Mouse (Mus musculus) heart, adult 2 months (tissue): ENCODE measurements around the gene Fzr1. TPM values are rescaled to one million over a fixed set of nuclear protein-coding genes. Genes with fewer than 3 reads are reported as not detected.

Experiments used
- DNase-seq, 2 experiments: peaks; one replicate each; pipeline ENCODE4 v3.0.0; 2021
- H3K27ac ChIP-seq: fragments of 200-600 bp; 2 replicates; pipeline ENCODE4 v1.8.1; 2022
- H3K27me3 ChIP-seq: fragments of 200-500 bp; 2 replicates; pipeline ENCODE4 v1.6.1; 2012; ENCODE audit warnings: mild to moderate bottlenecking, low read length, inconsistent platforms, mixed read lengths; ENCODE audit not compliant: control insufficient read depth, insufficient read depth
- H3K36me3 ChIP-seq: fragments of 200-500 bp; 2 replicates; pipeline ENCODE4 v1.6.1; 2012; ENCODE audit warnings: low read length, inconsistent platforms; ENCODE audit not compliant: control insufficient read depth, insufficient read depth
- H3K4me1 ChIP-seq: fragments of 200-500 bp; 2 replicates; pipeline ENCODE4 v1.6.1; 2011; ENCODE audit warnings: low read length; ENCODE audit not compliant: control insufficient read depth, insufficient read depth
- H3K4me3 ChIP-seq: fragments of 200-600 bp; 2 replicates; pipeline ENCODE4 v1.8.1; 2022
- H3K79me2 ChIP-seq: fragments of 200-500 bp; replicated peaks from 2 replicates; pipeline ENCODE4 v1.6.1; 2012; ENCODE audit warnings: mild to moderate bottlenecking, inconsistent platforms, low read length, moderate library complexity, mixed read lengths; ENCODE audit not compliant: control insufficient read depth, insufficient read depth
- H3K9ac ChIP-seq: fragments of 200-500 bp; 2 replicates; pipeline ENCODE4 v1.6.1; 2012; ENCODE audit warnings: low read depth, mild to moderate bottlenecking, control low read depth, inconsistent platforms, low read length, mixed read lengths
- CTCF ChIP-seq: fragments of 200-600 bp; IDR thresholded peaks from 2 replicates; pipeline ENCODE4 v1.8.1; 2022; ENCODE audit warnings: antibody characterized with exemption, mild to moderate bottlenecking, moderate library complexity
- EP300 ChIP-seq: fragments of 200-500 bp; IDR thresholded peaks from 2 replicates; pipeline ENCODE4 v1.6.1; 2011; ENCODE audit warnings: low read depth, low read length, control low read depth; ENCODE audit not compliant: insufficient read depth
- POLR2A ChIP-seq: fragments of 200-500 bp; IDR thresholded peaks from 2 replicates; pipeline ENCODE4 v1.6.1; 2011; ENCODE audit warnings: mild to moderate bottlenecking, low read depth, low read length, control low read depth; ENCODE audit not compliant: insufficient read depth
- WGBS: fragments of 180-500 bp; shearing (Covaris S2); methylation state at CpG from one replicate; pipeline ENCODE4 v1.1.7; 2018; 5-methylcytosine and 5-hydroxymethylcytosine counted together
- intact Hi-C: fragments of 180-260 bp; cut with DNase I; formaldehyde crosslinking; loops from one replicate; pipeline ENCODE4 v1.15.1; 2025
- polyA plus RNA-seq: library from polyadenylated mRNA; depleted of rRNA; stranded (reverse); fragments of >200 nt; gene quantifications from 2 replicates; pipeline ENCODE4 v1.2.3, GENCODE M21; 2012
- total RNA-seq, 2 experiments: library from RNA; stranded (reverse); gene quantifications; 2 replicates each; pipeline ENCODE4 v1.2.3; 2021

Fzr1 gene
- total and polyA plus RNA-seq, 3 experiments: 29.9 to 49.3 (median 31.5) TPM

DNA sequence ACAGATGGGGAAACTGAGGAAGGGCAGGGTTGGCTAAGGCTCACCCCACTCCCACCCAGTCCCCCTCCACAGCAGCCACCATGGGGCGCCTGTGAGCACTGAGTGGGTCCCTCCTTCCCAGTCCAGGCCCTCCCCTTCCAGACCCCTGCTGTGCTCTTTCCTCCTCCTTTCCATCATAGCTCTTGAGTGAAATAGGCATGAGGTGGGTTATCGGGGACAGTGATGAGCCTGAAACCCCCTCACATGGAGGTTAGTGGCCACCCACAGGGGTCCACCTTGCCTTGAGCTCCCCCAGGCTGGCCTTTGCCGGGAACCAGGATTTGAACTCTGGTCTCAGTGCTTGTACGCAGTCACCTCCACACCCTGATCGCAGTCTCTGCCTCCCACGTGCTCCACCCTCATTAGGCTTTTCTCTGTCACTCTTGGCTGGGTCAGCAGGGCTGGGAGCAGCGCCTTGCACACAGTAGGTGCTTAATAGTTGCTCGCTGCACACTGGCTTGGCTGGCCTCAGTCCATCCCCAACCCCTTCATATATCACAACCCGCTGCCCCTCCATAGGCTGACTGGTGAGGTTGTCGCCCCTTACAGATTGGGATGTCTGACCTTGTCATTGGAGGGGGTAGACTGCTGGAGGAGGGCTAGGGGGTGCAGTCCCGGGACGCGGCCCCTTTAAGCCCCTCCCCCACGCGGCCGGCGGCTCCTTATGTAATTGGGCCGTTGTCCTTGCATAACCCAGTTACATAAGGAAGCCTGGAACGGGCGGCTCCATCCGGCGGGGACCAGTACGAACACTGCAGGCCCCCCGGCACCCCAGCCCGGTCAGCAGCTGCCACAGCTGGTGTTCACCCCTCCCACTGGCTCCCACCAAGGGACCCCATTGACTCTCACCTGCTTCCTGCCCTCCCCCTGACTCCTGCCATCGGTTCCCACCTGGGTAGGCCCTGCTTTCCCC is 35.3 kb upstream of the Fzr1 start:
- TF ChIP-seq EP300 (peak; percentile 99), POLR2A (peak; percentile 82), CTCF (peak; percentile 15; the same call in 1 of the 2 replicates)
- Histone ChIP-seq H3K4me3 (peak overlapping the region; percentile 36; the same call in 1 of the 2 replicates), H3K27ac (peak overlapping the region; percentile 91), H3K9ac (peak overlapping the region; percentile 81), H3K27me3 (no peaks in the 10 kb centered on the region), H3K36me3 (peaks cover 25% of the 10 kb centered on the region), H3K4me1 (peaks cover 67% of the 10 kb centered on the region), H3K79me2 (no peaks in the 10 kb centered on the region)
- intact Hi-C loops: no loop called here
- WGBS: 19% methylated on average over 26 of the region's 26 CpGs
- DNase-seq: peak; percentile 91 to 93

DNA sequence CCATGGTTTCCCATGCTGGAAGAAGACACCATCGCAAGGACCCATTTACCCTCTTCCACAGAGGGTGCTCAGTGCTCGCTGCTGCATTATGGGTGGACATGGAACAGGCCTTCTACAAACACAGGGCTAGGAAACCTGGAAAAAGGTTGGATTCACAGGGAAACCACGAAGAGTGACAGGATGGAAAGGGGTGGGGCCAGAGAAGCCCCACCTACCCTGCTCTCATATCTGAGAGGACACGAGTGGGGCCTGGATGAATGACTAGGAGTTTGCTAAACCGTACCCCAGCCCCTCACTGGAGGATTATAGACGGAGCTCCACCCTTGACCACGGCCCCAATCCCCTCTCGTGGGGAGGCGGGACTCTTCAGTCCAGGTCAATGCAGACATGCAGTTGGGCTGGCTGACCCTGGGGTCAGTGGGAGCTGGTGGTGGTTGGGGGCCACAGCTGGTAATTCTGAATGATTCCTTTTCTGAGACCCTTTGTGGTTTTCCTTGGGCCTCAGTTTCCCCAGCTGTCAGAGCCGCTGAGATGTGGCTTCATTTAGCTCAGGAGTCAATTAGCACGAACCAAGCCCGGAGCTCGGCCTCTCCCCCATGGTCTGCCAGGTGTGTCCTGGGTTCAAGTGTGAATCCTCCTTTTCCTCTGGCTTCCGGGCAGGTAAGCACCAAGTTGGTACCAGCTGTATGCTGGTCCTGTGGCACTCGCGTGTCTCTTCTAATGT is 34.4 kb upstream of the Fzr1 start:
- Histone ChIP-seq H3K4me3 (peak overlapping the region; percentile 29; the same call in 1 of the 2 replicates), H3K79me2 (no peaks in the 10 kb centered on the region), H3K27ac (peak overlapping the region; percentile 91), H3K9ac (peak overlapping the region; percentile 68), H3K4me1 (peaks cover 73% of the 10 kb centered on the region), H3K27me3 (no peaks in the 10 kb centered on the region), H3K36me3 (peaks cover 33% of the 10 kb centered on the region)
- peak in 1 of 2 experiments; percentile 49 for DNase-seq
- intact Hi-C loops: no loop called here
- no peak for TF ChIP-seq EP300
- TF ChIP-seq POLR2A: 0 out of 2 replicates have a peak, but pooled peaks have one; percentile 22
- WGBS: 57% methylated on average over 16 of the region's 16 CpGs

DNA sequence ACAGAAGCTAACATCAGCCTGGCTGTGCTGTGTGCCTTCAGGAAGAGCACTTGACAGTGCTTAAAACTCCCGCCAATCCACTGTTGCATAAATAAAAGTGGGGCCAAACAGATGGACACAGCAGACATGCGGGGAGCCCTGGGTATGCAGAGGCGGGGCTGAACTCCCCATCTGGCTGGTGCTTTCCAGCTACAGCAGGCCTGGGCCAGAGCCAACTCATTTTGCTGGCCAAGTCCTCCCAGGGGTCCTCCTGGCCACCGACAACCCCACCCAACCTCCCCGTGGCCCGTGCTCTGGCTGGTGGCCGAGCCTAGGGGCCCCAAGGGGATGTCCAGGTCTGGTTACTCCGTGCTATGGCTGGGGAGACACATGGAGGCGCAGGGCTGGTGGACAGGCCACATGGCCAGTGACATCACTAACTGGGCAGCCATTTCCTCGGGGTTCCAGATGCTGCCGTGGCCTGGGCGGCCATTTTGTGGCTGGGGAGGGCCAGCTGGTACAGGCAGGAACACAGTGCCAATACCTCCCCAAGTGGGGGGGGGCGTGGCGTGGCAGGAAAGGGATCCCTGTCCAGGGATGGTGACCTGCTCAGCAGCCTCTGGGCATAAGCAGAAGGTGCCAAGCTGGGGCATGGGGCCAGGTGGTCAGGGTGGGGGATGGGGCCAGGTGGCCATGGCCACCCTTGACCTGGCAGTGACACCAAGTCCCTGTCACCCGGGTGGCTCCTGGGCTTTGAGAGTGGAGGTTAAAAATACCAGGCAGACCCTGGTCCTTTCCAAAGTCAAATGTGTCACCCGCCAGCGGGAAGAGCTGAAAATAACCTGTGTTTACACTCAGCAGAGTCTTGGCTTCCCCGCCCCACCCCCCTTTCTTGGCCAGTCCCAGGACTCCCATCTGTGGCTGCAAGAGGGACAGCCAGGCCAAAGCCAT is 33.4 kb upstream of the Fzr1 start:
- no peaks in the 10 kb centered on the region for H3K27me3 ChIP-seq
- H3K36me3 ChIP-seq: peaks cover 33% of the 10 kb centered on the region
- peaks cover 68% of the 10 kb centered on the region for H3K4me1 ChIP-seq
- no peaks in the 10 kb centered on the region for H3K79me2 ChIP-seq
- DNase-seq: peak; percentile 95 to 96
- TF ChIP-seq CTCF (no peak), POLR2A (peak; percentile 44), EP300 (peak; percentile 83)
- 4% methylated on average over 18 of the region's 18 CpGs for WGBS
- intact Hi-C loops: loop anchor here (1.0 to 2.0 kb wide), 2 partner anchors 19 to 615 kb away; no protein-coding TSS in a partner anchor
- peak overlapping the region; percentile 91 for H3K27ac ChIP-seq
- H3K9ac ChIP-seq: peak overlapping the region; percentile 68
- H3K4me3 ChIP-seq: peak overlapping the region; percentile 29; the same call in 1 of the 2 replicates

DNA sequence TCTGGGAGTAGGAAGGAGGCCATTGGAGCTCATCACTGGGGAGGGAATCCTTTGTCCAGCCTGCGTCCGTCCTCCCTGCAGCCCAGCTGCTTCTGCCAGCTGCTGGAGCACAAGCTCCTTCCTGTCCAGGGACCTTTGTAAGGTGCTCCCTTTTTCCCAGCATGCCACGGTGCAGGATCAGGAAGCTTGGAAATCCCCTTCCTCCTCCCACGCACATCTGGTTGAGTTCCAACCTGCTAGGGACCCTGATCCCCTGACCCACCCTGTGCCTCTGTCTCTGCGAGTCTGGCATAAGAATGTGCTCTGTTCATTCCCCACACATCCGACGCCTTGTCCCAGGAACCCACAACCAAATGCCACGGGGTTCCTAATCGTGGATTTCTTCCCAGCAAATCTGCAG is 32.7 kb upstream of the Fzr1 start:
- no peaks in the 10 kb centered on the region for H3K27me3 ChIP-seq
- 0 out of 2 replicates have a peak overlapping the region, but pooled peaks have one; percentile 3 for H3K4me3 ChIP-seq
- 15% methylated on average over 9 of the region's 9 CpGs for WGBS
- no peaks in the 10 kb centered on the region for H3K79me2 ChIP-seq
- H3K4me1 ChIP-seq: peaks cover 67% of the 10 kb centered on the region
- H3K9ac ChIP-seq: peak overlapping the region; percentile 19; the same call in 1 of the 2 replicates
- H3K36me3 ChIP-seq: peaks cover 33% of the 10 kb centered on the region
- intact Hi-C loops: loop anchor here (1.0 to 2.0 kb wide), 2 partner anchors 19 to 614 kb away; no protein-coding TSS in a partner anchor
- H3K27ac ChIP-seq: peak overlapping the region; percentile 91
- TF ChIP-seq POLR2A (peak; percentile 34), EP300 (peak; percentile 92), CTCF (no peak)
- peak; percentile 71 to 76 for DNase-seq

DNA sequence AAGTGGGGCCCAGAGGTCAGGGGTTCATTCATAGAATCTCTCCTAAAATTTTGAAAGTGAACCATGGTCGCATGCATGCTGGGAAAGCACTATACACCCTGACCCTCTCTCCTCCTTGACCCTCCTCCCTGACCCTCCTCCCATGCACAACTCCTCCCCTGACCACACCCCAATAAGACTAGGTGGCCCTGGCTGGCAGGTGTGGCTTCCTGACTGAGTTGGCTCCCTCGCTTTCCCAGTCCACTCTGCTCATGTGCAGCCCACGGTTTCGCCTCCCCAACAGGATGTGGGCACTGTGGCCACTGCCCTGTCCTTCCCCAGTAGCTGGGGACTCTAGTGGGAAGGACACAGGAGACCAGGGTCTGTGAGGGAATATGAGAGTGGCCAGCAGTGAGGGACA is 32.0 kb upstream of the Fzr1 start:
- intact Hi-C loops: loop anchor here (2.0 kb wide), 1 partner anchor 614 kb away; no protein-coding TSS in a partner anchor
- DNase-seq: peak in 1 of 2 experiments; percentile 51
- Histone ChIP-seq H3K36me3 (peaks cover 32% of the 10 kb centered on the region), H3K4me3 (no peak overlapping the region), H3K27me3 (no peaks in the 10 kb centered on the region), H3K9ac (peak overlapping the region; percentile 19; the same call in 1 of the 2 replicates), H3K27ac (peak overlapping the region; percentile 91), H3K4me1 (peaks cover 66% of the 10 kb centered on the region), H3K79me2 (no peaks in the 10 kb centered on the region)
- no peak for TF ChIP-seq CTCF
- 0 out of 2 replicates have a peak, but pooled peaks have one; percentile 11 for TF ChIP-seq EP300
- WGBS: 33% methylated on average over 4 of the region's 4 CpGs
